Mouse (Mus musculus): Measurements from ENCODE around the gene Axin2. TPM values are rescaled to one million over a fixed set of nuclear protein-coding genes. Genes with fewer than 3 reads are reported as not detected.
A peak's percentile ranks its signal among the peaks of the same experiment; 100 is the strongest.

The Axin2 gene
- polyA plus RNA-seq, 1 experiment from 2014 or later: 6.5 TPM

GRCm38 (mm10) chr11:108886060-108886459 is 34.1 kb upstream of the Axin2 start:
- 84% methylated on average over 8 of the region's 8 CpGs for WGBS
- no peak overlapping the region for H3K4me2 ChIP-seq (ENCODE audit: low read length)
- H3K27me3 ChIP-seq (replicated peaks; ENCODE audit: control insufficient read depth, insufficient read depth, low read length): no peaks in the 10 kb centered on the region
- DNase-seq (ENCODE audit: low spot score): no peak
- no peak overlapping the region for H3K27ac ChIP-seq (ENCODE audit: low read depth)
- H3K4me3 ChIP-seq (ENCODE audit: low read depth, low read length): no peak overlapping the region
- H3K9me3 ChIP-seq (ENCODE audit: control insufficient read depth, low read length): no peaks in the 10 kb centered on the region
- no peaks in the 10 kb centered on the region for H3K36me3 ChIP-seq (ENCODE audit: control insufficient read depth, insufficient read depth, low read length)
- H3K4me1 ChIP-seq (replicated peaks; ENCODE audit: control insufficient read depth, insufficient read depth, low read length): no peaks in the 10 kb centered on the region; the same call in 1 of the 2 replicates
- H3K9ac ChIP-seq (ENCODE audit: low read length): no peak overlapping the region
- no peak for ATAC-seq (replicated peaks; ENCODE audit: low FRiP score, low TSS enrichment, low read depth)

- H3K4me3 ChIP-seq (ENCODE audit: low read depth, low read length): no peak overlapping the region
- H3K4me2 ChIP-seq (ENCODE audit: low read length): no peak overlapping the region
- ATAC-seq (replicated peaks; ENCODE audit: low FRiP score, low TSS enrichment, low read depth) (no peak), DNase-seq (ENCODE audit: low spot score) (no peak)
- H3K4me1 ChIP-seq (replicated peaks; ENCODE audit: control insufficient read depth, insufficient read depth, low read length): peaks cover 10% of the 10 kb centered on the region
- H3K27ac ChIP-seq (ENCODE audit: low read depth): no peak overlapping the region
- no peaks in the 10 kb centered on the region for H3K9me3 ChIP-seq (ENCODE audit: control insufficient read depth, low read length)
- H3K9ac ChIP-seq (ENCODE audit: low read length): no peak overlapping the region
- 59% methylated on average over 11 of the region's 11 CpGs for WGBS
- H3K36me3 ChIP-seq (ENCODE audit: control insufficient read depth, insufficient read depth, low read length): no peaks in the 10 kb centered on the region
- H3K27me3 ChIP-seq (replicated peaks; ENCODE audit: control insufficient read depth, insufficient read depth, low read length): no peaks in the 10 kb centered on the region
Observed at GRCm38 (mm10) chr11:108889121-108889520, 31.0 kb upstream of the Axin2 start.

- DNase-seq (ENCODE audit: low spot score): no peak
- ATAC-seq (replicated peaks; ENCODE audit: low FRiP score, low TSS enrichment, low read depth): no peak
- H3K9ac ChIP-seq (ENCODE audit: low read length): no peak overlapping the region
- H3K27ac ChIP-seq (ENCODE audit: low read depth): no peak overlapping the region
- no peaks in the 10 kb centered on the region for H3K9me3 ChIP-seq (ENCODE audit: control insufficient read depth, low read length)
- 34% methylated on average over 16 of the region's 16 CpGs for WGBS
- no peak overlapping the region for H3K4me3 ChIP-seq (ENCODE audit: low read depth, low read length)
- no peaks in the 10 kb centered on the region for H3K27me3 ChIP-seq (replicated peaks; ENCODE audit: control insufficient read depth, insufficient read depth, low read length)
- H3K4me1 ChIP-seq (replicated peaks; ENCODE audit: control insufficient read depth, insufficient read depth, low read length): peaks cover 10% of the 10 kb centered on the region
- H3K36me3 ChIP-seq (ENCODE audit: control insufficient read depth, insufficient read depth, low read length): no peaks in the 10 kb centered on the region
- peak overlapping the region; percentile 59 for H3K4me2 ChIP-seq (ENCODE audit: low read length)
Observed at GRCm38 (mm10) chr11:108890544-108890943, 29.6 kb upstream of the Axin2 start.

- peak overlapping the region; percentile 77 for H3K27ac ChIP-seq (ENCODE audit: low read depth)
- H3K27me3 ChIP-seq (replicated peaks; ENCODE audit: control insufficient read depth, insufficient read depth, low read length): no peaks in the 10 kb centered on the region
- H3K9me3 ChIP-seq (ENCODE audit: control insufficient read depth, low read length): no peaks in the 10 kb centered on the region
- H3K4me2 ChIP-seq (ENCODE audit: low read length): peak overlapping the region; percentile 59
- no peaks in the 10 kb centered on the region for H3K36me3 ChIP-seq (ENCODE audit: control insufficient read depth, insufficient read depth, low read length)
- 4% methylated on average over 17 of the region's 17 CpGs for WGBS
- peak overlapping the region; percentile 38; the same call in 1 of the 2 replicates for H3K9ac ChIP-seq (ENCODE audit: low read length)
- DNase-seq (ENCODE audit: low spot score) (peak; percentile 73), ATAC-seq (replicated peaks; ENCODE audit: low FRiP score, low TSS enrichment, low read depth) (peak; percentile 79)
- peaks cover 10% of the 10 kb centered on the region for H3K4me1 ChIP-seq (replicated peaks; ENCODE audit: control insufficient read depth, insufficient read depth, low read length)
- H3K4me3 ChIP-seq (ENCODE audit: low read depth, low read length): peak overlapping the region; percentile 28
Observed at GRCm38 (mm10) chr11:108891111-108891870, 28.9 kb upstream of the Axin2 start.

GRCm38 (mm10) chr11:108891871-108892380 is 28.2 kb upstream of the Axin2 start:
- H3K27ac ChIP-seq (ENCODE audit: low read depth): peak overlapping the region; percentile 77
- H3K9ac ChIP-seq (ENCODE audit: low read length): peak overlapping the region; percentile 38; the same call in 1 of the 2 replicates
- DNase-seq (ENCODE audit: low spot score): peak; percentile 63
- H3K36me3 ChIP-seq (ENCODE audit: control insufficient read depth, insufficient read depth, low read length): no peaks in the 10 kb centered on the region
- peak overlapping the region; percentile 28 for H3K4me3 ChIP-seq (ENCODE audit: low read depth, low read length)
- peaks cover 10% of the 10 kb centered on the region for H3K4me1 ChIP-seq (replicated peaks; ENCODE audit: control insufficient read depth, insufficient read depth, low read length)
- H3K4me2 ChIP-seq (ENCODE audit: low read length): peak overlapping the region; percentile 59
- no peaks in the 10 kb centered on the region for H3K27me3 ChIP-seq (replicated peaks; ENCODE audit: control insufficient read depth, insufficient read depth, low read length)
- no peak for ATAC-seq (replicated peaks; ENCODE audit: low FRiP score, low TSS enrichment, low read depth)
- WGBS: 9% methylated on average over 21 of the region's 21 CpGs
- no peaks in the 10 kb centered on the region for H3K9me3 ChIP-seq (ENCODE audit: control insufficient read depth, low read length)

- peaks cover 10% of the 10 kb centered on the region for H3K4me1 ChIP-seq (replicated peaks; ENCODE audit: control insufficient read depth, insufficient read depth, low read length)
- H3K36me3 ChIP-seq (ENCODE audit: control insufficient read depth, insufficient read depth, low read length): no peaks in the 10 kb centered on the region
- H3K27me3 ChIP-seq (replicated peaks; ENCODE audit: control insufficient read depth, insufficient read depth, low read length): no peaks in the 10 kb centered on the region
- H3K9me3 ChIP-seq (ENCODE audit: control insufficient read depth, low read length): no peaks in the 10 kb centered on the region
- H3K9ac ChIP-seq (ENCODE audit: low read length): no peak overlapping the region
- WGBS: 24% methylated on average over 6 of the region's 7 CpGs
- H3K27ac ChIP-seq (ENCODE audit: low read depth): no peak overlapping the region
- DNase-seq (ENCODE audit: low spot score) (no peak), ATAC-seq (replicated peaks; ENCODE audit: low FRiP score, low TSS enrichment, low read depth) (no peak)
- H3K4me3 ChIP-seq (ENCODE audit: low read depth, low read length): no peak overlapping the region
- no peak overlapping the region for H3K4me2 ChIP-seq (ENCODE audit: low read length)
Observed at GRCm38 (mm10) chr11:108892406-108892805, 27.7 kb upstream of the Axin2 start.

GRCm38 (mm10) chr11:108893232-108893790 is 26.8 kb upstream of the Axin2 start:
- H3K4me1 ChIP-seq (replicated peaks; ENCODE audit: control insufficient read depth, insufficient read depth, low read length): peaks cover 10% of the 10 kb centered on the region
- DNase-seq (ENCODE audit: low spot score): no peak

GRCm38 (mm10) chr11:108893855-108894510 is 26.2 kb upstream of the Axin2 start:
- Histone ChIP-seq H3K36me3 (ENCODE audit: control insufficient read depth, insufficient read depth, low read length) (no peaks in the 10 kb centered on the region), H3K9me3 (ENCODE audit: control insufficient read depth, low read length) (no peaks in the 10 kb centered on the region), H3K27ac (ENCODE audit: low read depth) (no peak overlapping the region), H3K9ac (ENCODE audit: low read length) (no peak overlapping the region), H3K4me3 (ENCODE audit: low read depth, low read length) (no peak overlapping the region), H3K27me3 (replicated peaks; ENCODE audit: control insufficient read depth, insufficient read depth, low read length) (no peaks in the 10 kb centered on the region), H3K4me2 (ENCODE audit: low read length) (no peak overlapping the region), H3K4me1 (replicated peaks; ENCODE audit: control insufficient read depth, insufficient read depth, low read length) (peaks cover 10% of the 10 kb centered on the region)
- DNase-seq (ENCODE audit: low spot score) (no peak), ATAC-seq (replicated peaks; ENCODE audit: low FRiP score, low TSS enrichment, low read depth) (no peak)
- WGBS: 57% methylated on average over 10 of the region's 10 CpGs

More at GRCm38 (mm10) chr11:108893232-108893790, 26.8 kb upstream of the Axin2 start:
- H3K36me3 ChIP-seq (ENCODE audit: control insufficient read depth, insufficient read depth, low read length): no peaks in the 10 kb centered on the region
- no peak for ATAC-seq (replicated peaks; ENCODE audit: low FRiP score, low TSS enrichment, low read depth)
- H3K4me3 ChIP-seq (ENCODE audit: low read depth, low read length): no peak overlapping the region
- H3K27ac ChIP-seq (ENCODE audit: low read depth): no peak overlapping the region
- 62% methylated on average over 12 of the region's 12 CpGs for WGBS
- no peaks in the 10 kb centered on the region for H3K9me3 ChIP-seq (ENCODE audit: control insufficient read depth, low read length)
- H3K4me2 ChIP-seq (ENCODE audit: low read length): no peak overlapping the region
- H3K9ac ChIP-seq (ENCODE audit: low read length): no peak overlapping the region
- no peaks in the 10 kb centered on the region for H3K27me3 ChIP-seq (replicated peaks; ENCODE audit: control insufficient read depth, insufficient read depth, low read length)

Measured in intestine, embryonic 14.5 days (tissue).